Mouse (Mus musculus) megakaryocyte, embryonic 14.5 days (primary cell): ENCODE measurements around the gene Trp53i11. TPM values are rescaled to one million over a fixed set of nuclear protein-coding genes. Genes with fewer than 3 reads are reported as not detected.

Experiments
- H3K27me3 ChIP-seq: replicated peaks from 2 replicates; pipeline ENCODE3; 2012; ENCODE audit warnings: inconsistent platforms
- H3K36me3 ChIP-seq: replicated peaks from 2 replicates; pipeline ENCODE3; 2012; ENCODE audit warnings: low read length, inconsistent platforms, mixed read lengths
- H3K4me1 ChIP-seq: 2 replicates; pipeline ENCODE4 v1.6.1; 2012; ENCODE audit warnings: inconsistent platforms
- H3K4me3 ChIP-seq: replicated peaks from 2 replicates; pipeline ENCODE3; 2012; ENCODE audit warnings: moderate library complexity, mild to moderate bottlenecking, inconsistent platforms
- H3K9me3 ChIP-seq: 2 replicates; pipeline ENCODE4 v1.6.1; 2012; ENCODE audit warnings: inconsistent platforms
- FLI1 ChIP-seq: IDR thresholded peaks from 2 replicates; pipeline ENCODE4 v1.6.1; 2012; ENCODE audit warnings: low read length, inconsistent platforms, mixed read lengths
- GATA1 ChIP-seq: IDR thresholded peaks from 3 replicates; pipeline ENCODE4 v1.6.1; 2012; ENCODE audit warnings: mixed read lengths, low read length, inconsistent platforms, borderline replicate concordance
- polyA plus RNA-seq: library from polyadenylated mRNA; stranded (reverse); fragments of >175 nt; gene quantifications from 2 replicates; pipeline ENCODE4 v1.2.3, GENCODE M21; 2012; ENCODE audit warnings: low replicate concordance; ENCODE audit not compliant: insufficient read depth

Gene Trp53i11
- polyA plus RNA-seq, 1 experiment = 2.0 TPM

DNA sequence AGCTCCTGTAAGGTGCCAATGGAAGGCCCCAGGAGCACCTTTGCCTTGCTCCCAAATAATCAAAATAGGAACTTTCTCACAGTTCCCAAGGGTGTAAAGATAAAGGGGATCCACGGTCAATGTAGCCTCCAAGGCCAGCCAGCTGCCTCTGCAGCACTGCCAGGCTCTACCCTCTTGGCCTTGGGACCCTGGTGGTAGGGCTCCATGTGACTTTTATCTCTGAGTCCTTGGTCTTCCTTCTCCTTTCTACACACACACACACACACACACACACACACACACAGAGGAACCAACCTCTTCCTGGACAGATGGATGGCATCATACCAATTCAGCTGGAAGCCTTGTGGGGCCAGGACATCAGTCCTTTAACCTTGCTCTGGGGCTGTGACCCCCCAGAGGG, 44.8 kb downstream of the Trp53i11 start:
- peaks cover 57% of the 10 kb centered on the region for H3K27me3 ChIP-seq
- no peaks in the 10 kb centered on the region for H3K36me3 ChIP-seq
- no peak for TF ChIP-seq GATA1
- no peak for TF ChIP-seq FLI1
- peaks cover 35% of the 10 kb centered on the region for H3K4me1 ChIP-seq
- peaks cover 10% of the 10 kb centered on the region for H3K9me3 ChIP-seq
- no peak overlapping the region for H3K4me3 ChIP-seq

DNA sequence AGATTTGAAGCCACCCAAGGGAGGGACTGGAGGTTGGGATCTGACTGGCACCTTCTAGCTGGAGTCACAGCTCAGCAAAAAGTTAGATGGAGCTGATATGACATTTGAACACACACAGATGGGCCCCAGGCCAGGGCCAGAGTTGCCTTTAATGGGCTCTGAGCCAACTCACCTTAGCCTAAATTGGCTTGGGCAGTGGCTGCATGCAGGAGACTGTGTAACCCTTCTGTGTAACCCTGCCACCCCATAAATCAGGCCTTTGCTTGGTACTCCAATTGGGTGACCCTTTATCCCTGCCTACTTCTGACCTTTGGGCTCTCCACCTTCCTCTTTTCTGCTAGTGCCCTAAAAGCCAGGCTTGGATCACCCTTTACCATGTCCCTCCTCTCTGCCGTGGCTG, 49.7 kb downstream of the Trp53i11 start:
- TF ChIP-seq FLI1 (no peak), GATA1 (no peak)
- Histone ChIP-seq H3K27me3 (peaks cover 55% of the 10 kb centered on the region), H3K4me3 (no peak overlapping the region), H3K36me3 (no peaks in the 10 kb centered on the region), H3K9me3 (peaks cover 10% of the 10 kb centered on the region), H3K4me1 (peaks cover 16% of the 10 kb centered on the region)

DNA sequence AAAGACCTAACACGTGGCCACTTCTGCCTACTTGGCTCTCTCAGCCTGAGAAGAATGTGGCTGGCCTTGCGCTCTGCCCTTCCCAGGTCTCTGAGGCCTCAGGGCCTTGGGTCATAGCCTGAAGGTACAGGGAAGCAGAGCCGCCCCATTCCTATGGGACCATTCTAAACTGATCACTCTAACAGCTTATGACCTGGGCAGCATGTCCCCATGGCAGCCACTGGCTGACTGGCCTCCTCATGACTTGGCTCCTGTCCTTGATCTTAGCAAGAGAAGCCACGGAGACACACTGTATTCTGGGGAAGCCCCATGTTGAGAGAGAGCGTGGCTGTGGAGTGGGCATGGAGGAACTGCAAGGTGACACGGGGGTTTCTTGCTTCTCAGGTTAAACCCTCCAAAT, 51.5 kb downstream of the Trp53i11 start:
- H3K36me3 ChIP-seq = no peaks in the 10 kb centered on the region
- peaks cover 56% of the 10 kb centered on the region for H3K27me3 ChIP-seq
- no peak for TF ChIP-seq FLI1
- no peak for TF ChIP-seq GATA1
- no peak overlapping the region for H3K4me3 ChIP-seq
- peaks cover 4% of the 10 kb centered on the region for H3K4me1 ChIP-seq
- H3K9me3 ChIP-seq = peaks cover 10% of the 10 kb centered on the region

DNA sequence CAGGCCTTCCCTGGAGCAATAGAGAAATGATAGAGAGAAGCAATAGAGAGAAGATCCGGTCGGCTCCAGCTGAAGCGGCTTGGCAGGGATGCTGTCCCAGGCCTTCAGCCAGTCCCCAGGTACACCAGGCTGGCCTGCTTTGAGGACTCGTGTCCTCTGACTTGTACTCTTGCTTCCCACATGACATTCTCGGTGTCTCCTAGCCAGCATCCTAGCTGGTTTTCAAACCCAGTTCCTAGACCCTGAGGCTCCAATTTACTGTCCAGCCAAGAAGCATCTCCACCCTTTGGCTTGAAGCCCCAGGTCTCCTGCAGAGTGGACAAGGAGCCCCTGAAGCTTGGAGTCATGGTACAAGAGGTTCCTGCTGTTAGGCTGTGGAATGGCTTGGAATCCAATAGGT, 54.8 kb downstream of the Trp53i11 start:
- Histone ChIP-seq H3K4me3 (no peak overlapping the region), H3K27me3 (peaks cover 75% of the 10 kb centered on the region), H3K9me3 (no peaks in the 10 kb centered on the region), H3K4me1 (peaks cover 7% of the 10 kb centered on the region), H3K36me3 (no peaks in the 10 kb centered on the region)
- TF ChIP-seq FLI1 (no peak), GATA1 (no peak)

DNA sequence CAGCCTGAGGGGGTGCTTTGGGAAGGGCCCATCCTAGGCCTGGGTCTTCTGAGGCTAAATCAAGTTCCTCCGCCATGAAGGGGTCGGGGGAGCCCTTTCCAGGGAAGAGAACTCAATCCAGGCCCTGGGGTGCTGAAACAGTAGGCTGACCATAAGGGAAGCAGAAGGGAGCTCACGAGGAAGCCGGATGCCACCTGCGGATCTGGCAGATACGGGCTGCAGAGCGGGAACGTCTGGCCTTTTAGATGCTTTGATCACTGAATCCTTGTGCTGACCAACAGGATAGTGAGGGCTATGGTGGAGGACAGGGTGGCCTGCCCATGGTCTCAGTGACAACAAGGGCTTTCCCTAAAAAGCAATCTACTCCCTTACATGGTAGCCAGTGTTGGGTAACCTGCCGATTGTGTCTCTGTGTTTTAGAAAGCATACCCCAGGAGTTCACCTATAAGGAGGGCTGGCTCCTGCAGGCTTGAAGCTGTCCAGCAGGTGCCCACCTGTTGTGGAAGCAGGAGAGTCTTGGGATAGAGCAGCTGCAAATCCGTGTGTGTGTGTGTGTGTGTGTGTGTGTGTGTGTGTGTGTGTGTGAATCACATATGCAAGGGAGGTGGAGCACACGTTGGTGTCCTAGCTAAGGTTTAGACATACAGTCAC, 56.2 kb downstream of the Trp53i11 start:
- Histone ChIP-seq H3K4me3 (no peak overlapping the region), H3K4me1 (peaks cover 7% of the 10 kb centered on the region), H3K36me3 (no peaks in the 10 kb centered on the region), H3K9me3 (no peaks in the 10 kb centered on the region), H3K27me3 (peaks cover 69% of the 10 kb centered on the region)
- no peak for TF ChIP-seq FLI1
- no peak for TF ChIP-seq GATA1

DNA sequence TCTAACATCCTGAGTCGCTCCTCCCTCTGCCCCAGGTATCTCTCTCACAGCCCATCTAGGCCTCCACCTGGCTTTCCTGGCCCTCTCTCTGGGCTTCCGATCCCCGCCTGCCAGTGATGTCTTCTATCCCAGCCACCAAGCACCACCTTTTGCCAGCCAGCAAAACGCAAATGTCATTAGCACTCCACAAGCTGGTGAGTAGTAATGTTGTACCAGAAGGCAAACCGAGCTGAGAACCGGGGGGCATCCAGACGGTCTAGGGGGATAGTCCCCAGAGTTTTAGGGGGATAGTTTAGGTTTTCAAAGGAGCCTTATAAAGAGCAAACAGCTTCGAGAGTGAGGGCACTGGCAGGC, 56.7 kb downstream of the Trp53i11 start:
- TF ChIP-seq FLI1 = no peak
- TF ChIP-seq GATA1 = no peak
- Histone ChIP-seq H3K27me3 (peaks cover 69% of the 10 kb centered on the region), H3K4me1 (peaks cover 7% of the 10 kb centered on the region), H3K36me3 (no peaks in the 10 kb centered on the region), H3K9me3 (no peaks in the 10 kb centered on the region), H3K4me3 (no peak overlapping the region)

DNA sequence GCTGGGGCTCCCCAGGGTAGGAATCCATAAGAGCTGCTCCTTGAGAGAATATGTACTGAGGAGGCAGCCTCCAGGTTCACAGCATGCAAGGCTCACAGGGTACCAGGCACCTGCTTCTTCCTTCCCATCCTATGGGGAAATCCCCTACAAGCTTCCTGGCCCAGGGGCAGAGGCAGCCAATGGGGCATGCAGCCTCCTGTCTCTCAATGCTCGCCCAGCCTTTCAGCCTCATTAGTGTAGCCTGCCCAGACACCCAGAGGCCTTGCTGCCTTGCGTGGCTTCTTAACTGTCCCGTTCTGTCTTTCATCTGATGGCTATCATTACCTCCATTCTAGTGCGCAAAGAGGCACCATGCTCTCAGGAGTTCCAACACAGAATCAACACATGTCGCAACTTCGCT, 61.7 kb downstream of the Trp53i11 start:
- TF ChIP-seq GATA1 (no peak), FLI1 (no peak)
- peaks cover 76% of the 10 kb centered on the region for H3K27me3 ChIP-seq
- peaks cover 14% of the 10 kb centered on the region; the same call in 1 of the 2 replicates for H3K4me1 ChIP-seq

DNA sequence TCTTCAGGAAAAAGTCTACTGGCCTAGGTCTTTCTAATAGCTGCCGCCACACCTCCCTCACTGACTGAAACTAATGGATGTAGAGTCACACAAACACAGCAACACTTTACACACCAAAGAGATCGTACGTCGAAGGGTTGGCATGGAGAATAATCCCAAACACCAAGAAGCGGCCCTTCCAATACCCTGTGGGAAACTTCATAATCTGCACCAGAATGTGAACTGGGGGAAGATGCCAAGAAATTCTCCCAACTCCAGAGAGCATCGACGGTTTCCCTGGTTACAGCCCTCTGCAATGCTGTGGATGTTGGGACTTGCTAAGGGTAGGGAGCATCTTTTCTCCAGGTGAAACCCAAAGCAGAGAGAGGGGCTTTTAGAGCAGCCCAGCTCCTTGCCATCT, 63.3 kb downstream of the Trp53i11 start:
- Histone ChIP-seq H3K9me3 (no peaks in the 10 kb centered on the region), H3K27me3 (peaks cover 68% of the 10 kb centered on the region)
- TF ChIP-seq FLI1 (no peak), GATA1 (no peak)

More for the DNA sequence above, 61.7 kb downstream of the Trp53i11 start:
- Histone ChIP-seq H3K9me3 (no peaks in the 10 kb centered on the region), H3K36me3 (no peaks in the 10 kb centered on the region), H3K4me3 (no peak overlapping the region)

More for the DNA sequence above, 63.3 kb downstream of the Trp53i11 start:
- no peak overlapping the region for H3K4me3 ChIP-seq
- H3K36me3 ChIP-seq = no peaks in the 10 kb centered on the region
- peaks cover 14% of the 10 kb centered on the region; the same call in 1 of the 2 replicates for H3K4me1 ChIP-seq

Other genes with a start within 250 kb of the Trp53i11 start
- 17.7 and 18.2 TPM in 2 replicates for gene Prdm11, start 141.4 kb upstream of the Trp53i11 start, polyA plus RNA-seq
- gene Tspan18, start 147.0 kb downstream of the Trp53i11 start, polyA plus RNA-seq = 8.8 and 11.6 TPM in 2 replicates